Mouse (Mus musculus) olfactory bulb, adult 2 months (tissue): ENCODE data around the gene Brd1.

Experiments used
- CTCF ChIP-seq: fragments of 200-500 bp; IDR thresholded peaks from 2 replicates; pipeline ENCODE4 v1.5.1; 2012; ENCODE audit warnings: low read depth, mild to moderate bottlenecking, low read length, moderate library complexity; ENCODE audit not compliant: insufficient read depth
- POLR2A ChIP-seq: fragments of 200-500 bp; IDR thresholded peaks from 2 replicates; pipeline ENCODE4 v1.6.1; 2012; ENCODE audit warnings: mild to moderate bottlenecking, low read depth, low read length, moderate library complexity; ENCODE audit not compliant: insufficient read depth

- no peak for TF ChIP-seq POLR2A
- no peak for TF ChIP-seq CTCF
Measured at GRCm38 (mm10) chr15:88677568-88677967, 56.5 kb downstream of the Brd1 start.
